Mouse (Mus musculus) thymus, adult 2 months (tissue): ENCODE data around the gene Padi6. TPM values are rescaled to one million over a fixed set of nuclear protein-coding genes. Genes with fewer than 3 reads are reported as not detected.
A peak's percentile ranks its signal among the peaks of the same experiment; 100 is the strongest.

ENCODE experiments used
- DNase-seq: peaks from one replicate; pipeline ENCODE4 v3.0.0; 2021
- H3K27ac ChIP-seq: fragments of 200-500 bp; 2 replicates; pipeline ENCODE4 v1.5.1; 2012; ENCODE audit warnings: low read length, control low read depth; ENCODE audit not compliant: control insufficient read depth, insufficient read depth
- H3K27me3 ChIP-seq: fragments of 200-500 bp; 2 replicates; pipeline ENCODE4 v1.6.1; 2012; ENCODE audit warnings: mild to moderate bottlenecking, low read length, moderate library complexity, mixed read lengths; ENCODE audit not compliant: control insufficient read depth, insufficient read depth
- H3K36me3 ChIP-seq: fragments of 200-500 bp; 2 replicates; pipeline ENCODE4 v1.6.1; 2012; ENCODE audit warnings: mild to moderate bottlenecking, low read length, moderate library complexity; ENCODE audit not compliant: control insufficient read depth, insufficient read depth
- H3K4me1 ChIP-seq: fragments of 200-500 bp; replicated peaks from 2 replicates; pipeline ENCODE4 v1.6.1; 2012; ENCODE audit warnings: low read length; ENCODE audit not compliant: control insufficient read depth, insufficient read depth
- H3K4me3 ChIP-seq: fragments of 200-500 bp; 2 replicates; pipeline ENCODE4 v1.5.1; 2012; ENCODE audit warnings: mild to moderate bottlenecking, low read length, control low read depth, moderate library complexity; ENCODE audit not compliant: control insufficient read depth, insufficient read depth
- CTCF ChIP-seq: fragments of 200-500 bp; IDR thresholded peaks from 2 replicates; pipeline ENCODE4 v1.5.1; 2012; ENCODE audit warnings: mild to moderate bottlenecking, control low read depth, low read length, moderate library complexity, borderline replicate concordance; ENCODE audit not compliant: control insufficient read depth, poor library complexity, insufficient read depth; ENCODE audit errors: extremely low read depth
- POLR2A ChIP-seq: fragments of 200-500 bp; IDR thresholded peaks from 2 replicates; pipeline ENCODE4 v1.6.1; 2012; ENCODE audit warnings: mild to moderate bottlenecking, low read length, control low read depth, moderate library complexity; ENCODE audit not compliant: control insufficient read depth, poor library complexity, insufficient read depth; ENCODE audit errors: extremely low read depth
- WGBS: fragments of 180-500 bp; shearing (Covaris S2); methylation state at CpG from one replicate; pipeline ENCODE4 v1.1.7; 2018; 5-methylcytosine and 5-hydroxymethylcytosine counted together
- polyA plus RNA-seq: library from polyadenylated mRNA; depleted of rRNA; stranded (reverse); fragments of >200 nt; gene quantifications from 2 replicates; pipeline ENCODE4 v1.2.3, GENCODE M21; 2012

Padi6 gene
- polyA plus RNA-seq, 1 experiment, result 0.90 TPM

DNA sequence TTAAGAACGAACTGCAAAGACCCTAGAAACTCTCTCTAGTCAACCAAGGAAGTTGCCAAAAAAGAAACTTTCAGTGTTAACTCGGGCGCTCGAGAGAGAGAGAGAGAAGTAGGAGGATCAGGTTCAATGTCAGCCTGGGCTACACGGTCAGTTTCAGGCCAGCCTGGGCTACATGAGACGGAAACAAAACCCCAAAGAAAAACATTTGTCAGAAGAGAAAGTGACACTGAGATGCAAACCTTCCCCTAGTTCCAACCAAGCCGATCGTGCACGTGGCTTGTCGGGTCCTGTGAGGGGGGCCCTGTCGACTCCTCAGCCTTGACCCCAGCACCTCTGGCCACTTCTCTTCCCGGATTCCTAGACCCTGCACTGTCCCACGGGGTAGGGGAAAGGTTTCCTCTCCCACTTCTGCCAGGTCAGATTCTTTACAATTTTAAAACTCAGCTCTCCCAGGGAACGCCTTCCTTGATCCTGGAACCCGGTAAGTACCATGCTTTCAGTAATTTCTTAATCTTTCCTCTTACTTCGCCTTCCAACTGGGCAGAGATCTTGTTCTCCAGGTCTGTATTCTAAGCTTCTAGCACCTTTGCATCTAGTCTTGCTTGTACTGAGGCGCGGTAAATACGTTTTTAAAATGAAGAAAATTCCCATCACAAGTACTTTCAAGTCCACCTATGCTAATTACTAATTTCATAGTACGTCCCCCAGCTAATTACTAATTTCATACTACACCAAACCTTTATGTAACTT, 42.0 kb downstream of the Padi6 start, which contains the start of gene Rcc2:
Gene Rcc2 (plus strand): TSS at position 273 of the 750 bp plus-strand sequence.
- H3K27ac ChIP-seq, result peak within 1 kb of the TSS; percentile 91
- 4% methylated on average over 20 of the region's 20 CpGs for WGBS
- H3K36me3 ChIP-seq, result no peaks in the 10 kb centered on the region
- TF ChIP-seq POLR2A, result 0 out of 2 replicates have a peak, but pooled peaks have one; percentile 7
- TF ChIP-seq CTCF, result no peak
- peak within 1 kb of the TSS; percentile 75 for H3K4me3 ChIP-seq
- DNase-seq, result no peak
- no peaks in the 10 kb centered on the region for H3K27me3 ChIP-seq
- peaks cover 29% of the 10 kb centered on the region for H3K4me1 ChIP-seq

DNA sequence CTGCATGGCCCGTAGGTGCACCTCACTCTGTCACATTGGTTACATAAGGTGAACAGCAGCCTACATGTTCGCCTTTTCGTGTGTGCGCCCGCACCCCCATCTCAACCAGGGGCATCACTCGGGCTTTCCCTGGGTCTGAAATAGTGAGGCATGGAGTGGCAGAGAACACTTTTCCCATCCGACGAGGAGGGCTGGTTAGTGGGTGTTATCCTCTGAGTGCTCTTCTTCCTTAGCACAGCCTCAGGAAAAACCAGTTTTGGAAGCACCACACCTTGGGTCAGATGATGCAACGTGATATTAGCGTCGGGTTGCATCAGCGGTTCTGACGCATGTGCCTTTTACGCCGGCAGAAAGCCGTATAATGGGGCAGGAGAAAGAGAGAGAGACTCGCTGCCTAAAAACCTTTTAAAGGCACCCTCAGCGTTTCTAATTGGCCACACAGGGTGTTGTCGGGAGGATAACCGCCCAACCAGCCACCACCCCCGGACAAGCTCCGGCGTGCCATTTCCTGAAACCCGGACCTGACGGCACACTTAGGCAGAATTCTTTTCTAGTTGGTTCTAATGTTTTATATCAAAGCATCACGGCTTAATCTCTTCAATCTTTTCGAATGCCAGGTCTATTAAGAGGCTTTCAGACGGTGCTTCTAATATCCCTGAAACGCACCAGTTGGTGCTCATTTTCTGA, 42.9 kb downstream of the Padi6 start:
- WGBS, result 5% methylated on average over 29 of the region's 29 CpGs

DNA sequence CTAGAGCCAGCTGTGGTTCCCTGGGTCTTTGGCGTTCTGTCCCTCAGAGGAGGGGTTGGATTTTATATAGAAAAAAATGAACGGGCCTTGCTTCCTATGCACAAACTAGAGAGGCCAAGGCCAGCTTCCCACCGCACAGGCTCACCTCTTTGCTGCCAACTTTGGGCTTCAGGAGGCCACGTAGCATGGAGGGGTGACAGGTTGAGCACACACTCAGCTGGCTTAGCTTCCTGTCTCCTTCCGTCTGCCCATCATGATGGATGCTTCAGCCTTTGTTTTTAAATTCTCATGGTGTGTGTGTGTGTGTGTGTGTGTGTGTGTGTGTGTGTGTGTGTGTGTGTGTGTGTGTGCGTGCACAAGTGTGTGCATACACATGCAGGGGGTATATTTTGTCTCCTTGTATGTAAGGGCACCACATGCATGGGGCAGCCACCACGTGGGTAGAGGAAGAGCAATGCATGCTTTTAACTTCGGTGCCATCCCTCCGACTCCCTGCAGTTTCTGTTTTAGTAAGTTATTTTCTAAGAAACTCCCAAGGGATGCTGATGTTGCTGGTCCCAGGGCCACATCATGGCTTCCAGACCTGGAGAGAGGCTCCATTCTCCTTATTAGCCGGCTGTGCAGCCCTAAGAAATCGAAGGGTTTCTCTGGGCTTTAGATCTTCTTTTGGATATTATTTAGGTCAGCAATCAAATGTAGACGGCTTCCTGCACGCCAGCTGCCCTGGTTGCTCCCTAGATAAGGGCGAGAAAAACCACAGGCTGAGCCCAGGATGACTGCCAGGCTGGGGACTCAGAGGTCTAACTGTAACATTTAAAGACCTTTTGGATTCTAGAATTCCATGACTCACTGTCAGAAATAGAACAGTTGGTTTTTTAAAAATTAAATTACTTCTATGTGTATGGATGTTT, 46.5 kb downstream of the Padi6 start:
- H3K27ac ChIP-seq, result peak overlapping the region; percentile 50; the same call in 1 of the 2 replicates
- no peaks in the 10 kb centered on the region for H3K36me3 ChIP-seq
- WGBS, result 40% methylated on average over 14 of the region's 14 CpGs
- peaks cover 19% of the 10 kb centered on the region for H3K4me1 ChIP-seq
- TF ChIP-seq CTCF, result no peak
- TF ChIP-seq POLR2A, result no peak
- no peak overlapping the region for H3K4me3 ChIP-seq
- H3K27me3 ChIP-seq, result no peaks in the 10 kb centered on the region
- DNase-seq, result no peak

More for the DNA sequence above, 42.9 kb downstream of the Padi6 start:
- peak overlapping the region; percentile 34 for H3K4me3 ChIP-seq
- H3K27me3 ChIP-seq, result no peaks in the 10 kb centered on the region
- TF ChIP-seq CTCF (no peak), POLR2A (0 out of 2 replicates have a peak, but pooled peaks have one; percentile 31)
- H3K4me1 ChIP-seq, result peaks cover 29% of the 10 kb centered on the region
- peak; percentile 56 for DNase-seq
- peak overlapping the region; percentile 52; the same call in 1 of the 2 replicates for H3K27ac ChIP-seq
- H3K36me3 ChIP-seq, result no peaks in the 10 kb centered on the region

DNA sequence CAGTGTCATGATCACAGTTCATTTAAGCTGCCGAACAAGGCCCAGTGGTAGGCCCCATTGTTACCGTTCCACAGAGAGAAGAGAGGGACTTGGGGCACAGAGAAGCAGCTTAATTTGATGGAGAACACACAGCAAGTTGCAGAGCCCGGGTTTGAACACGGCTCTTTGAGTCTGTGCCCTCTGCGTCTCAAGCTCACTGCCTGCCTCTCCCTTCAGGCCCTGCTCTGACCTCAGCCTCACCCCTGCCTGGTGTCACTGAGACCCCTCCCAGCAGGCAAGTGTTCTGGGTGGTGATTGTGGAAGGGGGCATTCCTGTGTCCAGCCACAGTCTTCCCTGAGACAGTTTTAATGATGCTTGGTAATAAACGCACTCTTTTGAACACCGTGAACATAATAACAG, 47.3 kb downstream of the Padi6 start:
- Histone ChIP-seq H3K27ac (no peak overlapping the region), H3K4me3 (no peak overlapping the region), H3K27me3 (no peaks in the 10 kb centered on the region), H3K36me3 (no peaks in the 10 kb centered on the region), H3K4me1 (peaks cover 20% of the 10 kb centered on the region)
- no peak for DNase-seq
- TF ChIP-seq CTCF (no peak), POLR2A (no peak)
- 97% methylated on average over 7 of the region's 7 CpGs for WGBS

DNA sequence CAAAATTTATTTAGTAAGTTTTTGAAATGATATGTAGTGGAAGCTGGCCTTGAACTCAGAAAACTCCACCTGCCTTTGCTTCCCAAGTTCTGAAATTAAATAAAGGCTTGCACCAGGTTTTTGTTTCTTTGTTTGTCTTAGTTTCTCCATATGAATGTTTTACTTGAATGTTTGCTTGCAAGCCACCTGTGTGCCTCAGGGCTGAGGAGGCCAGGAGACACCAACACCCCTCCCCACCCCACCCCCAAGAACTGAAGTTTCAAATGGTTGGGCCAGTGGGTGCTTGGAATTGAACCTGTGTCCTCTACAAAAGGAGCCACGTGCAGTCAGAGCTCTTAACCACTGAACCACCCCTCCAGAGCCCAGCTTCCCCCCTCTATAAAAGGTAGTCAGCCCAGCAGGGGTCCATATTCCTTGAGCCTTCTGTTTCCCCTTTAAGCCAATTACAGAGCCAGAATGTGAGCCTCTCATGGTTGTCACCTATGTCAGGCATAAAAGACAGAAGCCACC, 47.8 kb downstream of the Padi6 start:
- no peaks in the 10 kb centered on the region for H3K27me3 ChIP-seq
- no peak for DNase-seq
- whole genome bisulfite sequencing, result 42% methylated on average over 1 of the region's 1 CpGs
- H3K4me1 ChIP-seq, result peaks cover 17% of the 10 kb centered on the region
- H3K4me3 ChIP-seq, result no peak overlapping the region
- H3K27ac ChIP-seq, result no peak overlapping the region
- TF ChIP-seq POLR2A, result no peak
- no peak for TF ChIP-seq CTCF
- H3K36me3 ChIP-seq, result no peaks in the 10 kb centered on the region
